Mouse (Mus musculus) T-cell, adult 2 months (primary cell): ENCODE results near the gene Smoc2.

ENCODE experiments used
- DNase-seq: peaks from one replicate; pipeline ENCODE4 v3.0.0; 2022; ENCODE audit warnings: low spot score

Gene Smoc2

GRCm38 (mm10) chr17:14279177-14279965 is at the start of gene Smoc2:
TSS of gene Smoc2 (plus strand) at chr17:14279506.
- DNase-seq, result no peak

- DNase-seq, result no peak
Measured at GRCm38 (mm10) chr17:14230698-14231430, 48.4 kb upstream of the Smoc2 start.

- no peak for DNase-seq
Measured at GRCm38 (mm10) chr17:14232629-14233028, 46.7 kb upstream of the Smoc2 start.

GRCm38 (mm10) chr17:14233658-14234057 is 45.6 kb upstream of the Smoc2 start:
- DNase-seq, result no peak

- DNase-seq, result no peak
Measured at GRCm38 (mm10) chr17:14234774-14235389, 44.4 kb upstream of the Smoc2 start.

GRCm38 (mm10) chr17:14237134-14237533 is 42.2 kb upstream of the Smoc2 start:
- DNase-seq, result no peak

- DNase-seq, result no peak
Measured at GRCm38 (mm10) chr17:14239960-14240359, 39.3 kb upstream of the Smoc2 start.

GRCm38 (mm10) chr17:14242634-14243033 is 36.7 kb upstream of the Smoc2 start:
- no peak for DNase-seq

GRCm38 (mm10) chr17:14244195-14244965 is 34.9 kb upstream of the Smoc2 start:
- DNase-seq, result no peak

- DNase-seq, result no peak
Measured at GRCm38 (mm10) chr17:14246266-14246665, 33.0 kb upstream of the Smoc2 start.

GRCm38 (mm10) chr17:14247931-14248330 is 31.4 kb upstream of the Smoc2 start:
- DNase-seq, result no peak

GRCm38 (mm10) chr17:14249595-14249994 is 29.7 kb upstream of the Smoc2 start:
- no peak for DNase-seq

GRCm38 (mm10) chr17:14250401-14250800 is 28.9 kb upstream of the Smoc2 start:
- DNase-seq, result no peak

GRCm38 (mm10) chr17:14252456-14252855 is 26.9 kb upstream of the Smoc2 start:
- no peak for DNase-seq

GRCm38 (mm10) chr17:14254616-14255015 is 24.7 kb upstream of the Smoc2 start:
- no peak for DNase-seq

- no peak for DNase-seq
Measured at GRCm38 (mm10) chr17:14257799-14258520, 21.3 kb upstream of the Smoc2 start.

- no peak for DNase-seq
Measured at GRCm38 (mm10) chr17:14258906-14259305, 20.4 kb upstream of the Smoc2 start.

GRCm38 (mm10) chr17:14260966-14261365 is 18.3 kb upstream of the Smoc2 start:
- no peak for DNase-seq

GRCm38 (mm10) chr17:14262217-14262616 is 17.1 kb upstream of the Smoc2 start:
- no peak for DNase-seq

- no peak for DNase-seq
Measured at GRCm38 (mm10) chr17:14268001-14268400, 11.3 kb upstream of the Smoc2 start.

- DNase-seq, result no peak
Measured at GRCm38 (mm10) chr17:14273386-14273785, 5.9 kb upstream of the Smoc2 start.
